Mouse (Mus musculus): Measurements from ENCODE around the gene Fam171a2.

GRCm38 (mm10) chr11:102442089-102442488, 5.4 kb downstream of the Fam171a2 start:
- no peak for TF ChIP-seq GATA1 (IDR thresholded peaks at IDR 0.05; ENCODE audit: borderline replicate concordance, low read length)
- TF ChIP-seq FLI1 (IDR thresholded peaks at IDR 0.05; ENCODE audit: low read length) = no peak
